Mouse (Mus musculus): Measurements from ENCODE around the gene Odf2. TPM values are rescaled to one million over a fixed set of nuclear protein-coding genes. Genes with fewer than 3 reads are reported as not detected.

Gene Odf2
- polyA plus RNA-seq, 1 experiment from 2014 or later, result 77.4 TPM

Small RNAs within 50 kb of the gene (microRNA-seq; reads per million reads assigned to microRNA genes)
- gene Mir219a-2 (not detected), gene Mir219b (not detected)

Other genes starting within 250 kb of the Odf2 start
- not detected in 2 replicates for gene Gm13420, start 137.5 kb upstream of the Odf2 start, polyA plus RNA-seq (2015; fragmentation: Nextera tagmentation; extraction: Ambion mirVana)
- 0.72 TPM in 1 of 2 replicates, not detected in the other for gene Gm13547, start 129.9 kb upstream of the Odf2 start, polyA plus RNA-seq (2015; fragmentation: Nextera tagmentation; extraction: Ambion mirVana)
- 30.4 and 33.5 TPM in 2 replicates for gene Coq4, start 101.7 kb upstream of the Odf2 start, polyA plus RNA-seq (2015; fragmentation: Nextera tagmentation; extraction: Ambion mirVana)
- gene Trub2, start 100.7 kb upstream of the Odf2 start, polyA plus RNA-seq (2015; fragmentation: Nextera tagmentation; extraction: Ambion mirVana), result 43.4 and 49.7 TPM in 2 replicates
- gene Slc27a4, start 86.6 kb upstream of the Odf2 start, polyA plus RNA-seq (2015; fragmentation: Nextera tagmentation; extraction: Ambion mirVana), result 18.6 and 20.3 TPM in 2 replicates
- gene Urm1, start 69.1 kb upstream of the Odf2 start, polyA plus RNA-seq (2015; fragmentation: Nextera tagmentation; extraction: Ambion mirVana), result 18.7 and 20.1 TPM in 2 replicates
- gene Cercam, start 20.1 kb upstream of the Odf2 start, polyA plus RNA-seq (2015; fragmentation: Nextera tagmentation; extraction: Ambion mirVana), result 5.8 and 7.7 TPM in 2 replicates
- gene Gle1, start 46.2 kb downstream of the Odf2 start, polyA plus RNA-seq (2015; fragmentation: Nextera tagmentation; extraction: Ambion mirVana), result 82.5 and 83.3 TPM in 2 replicates
- 157 and 178 TPM in 2 replicates for gene Sptan1, start 76.3 kb downstream of the Odf2 start, polyA plus RNA-seq (2015; fragmentation: Nextera tagmentation; extraction: Ambion mirVana)
- gene Wdr34, start 159.7 kb downstream of the Odf2 start, polyA plus RNA-seq (2015; fragmentation: Nextera tagmentation; extraction: Ambion mirVana), result 50.8 and 57.2 TPM in 2 replicates
- 587 and 610 TPM in 2 replicates for gene Set, start 168.2 kb downstream of the Odf2 start, polyA plus RNA-seq (2015; fragmentation: Nextera tagmentation; extraction: Ambion mirVana)
- 5.7 and 6.7 TPM in 2 replicates for gene Pkn3, start 188.5 kb downstream of the Odf2 start, polyA plus RNA-seq (2015; fragmentation: Nextera tagmentation; extraction: Ambion mirVana)
- gene Zdhhc12, start 204.4 kb downstream of the Odf2 start, polyA plus RNA-seq (2015; fragmentation: Nextera tagmentation; extraction: Ambion mirVana), result 21.0 and 21.2 TPM in 2 replicates
- 10.5 and 10.9 TPM in 2 replicates for gene Zer1, start 235.4 kb downstream of the Odf2 start, polyA plus RNA-seq (2015; fragmentation: Nextera tagmentation; extraction: Ambion mirVana)
- 12.3 and 14.1 TPM in 2 replicates for gene Tbc1d13, start 244.5 kb downstream of the Odf2 start, polyA plus RNA-seq (2015; fragmentation: Nextera tagmentation; extraction: Ambion mirVana)